Mouse (Mus musculus) heart, postnatal 0 days (tissue): Measurements from ENCODE around the gene Agbl3. TPM values are rescaled to one million over a fixed set of nuclear protein-coding genes. Genes with fewer than 3 reads are reported as not detected.

ENCODE experiments used
- ATAC-seq: fragments of 200-750 bp; cut with Nextera tagmentation; 2 replicates; pipeline ENCODE4 v1.8.0; 2017; ENCODE audit warnings: low read depth, moderate number of reproducible peaks, moderate library complexity; ENCODE audit not compliant: insufficient read depth
- DNase-seq: peaks from one replicate; pipeline ENCODE4 v3.0.0-alpha.2; 2016; ENCODE audit warnings: low spot score
- H3K27ac ChIP-seq: fragments of 300-500 bp; sonication (generic); 2 replicates; pipeline ENCODE4 v1.5.1; 2014; ENCODE audit warnings: low read depth, mild to moderate bottlenecking
- H3K27me3 ChIP-seq: fragments of 300-500 bp; sonication (generic); 2 replicates; pipeline ENCODE4 v1.6.1; 2014; ENCODE audit warnings: low read length, mixed read lengths; ENCODE audit not compliant: control insufficient read depth, insufficient read depth
- H3K36me3 ChIP-seq: fragments of 300-500 bp; sonication (generic); replicated peaks from 2 replicates; pipeline ENCODE4 v1.6.1; 2014; ENCODE audit warnings: low read length, mixed read lengths; ENCODE audit not compliant: control insufficient read depth, insufficient read depth
- H3K4me1 ChIP-seq: fragments of 300-500 bp; sonication (generic); 2 replicates; pipeline ENCODE4 v1.6.1; 2014; ENCODE audit warnings: antibody characterized with exemption; ENCODE audit not compliant: control insufficient read depth, insufficient read depth
- H3K4me2 ChIP-seq: fragments of 300-500 bp; sonication (generic); 2 replicates; pipeline ENCODE4 v1.6.1; 2014; ENCODE audit warnings: low read depth, mild to moderate bottlenecking, low read length, moderate library complexity
- H3K4me3 ChIP-seq: fragments of 300-500 bp; sonication (generic); 2 replicates; pipeline ENCODE4 v1.5.1; 2014; ENCODE audit warnings: low read depth, low read length
- H3K9ac ChIP-seq: fragments of 300-500 bp; sonication (generic); replicated peaks from 2 replicates; pipeline ENCODE4 v1.6.1; 2014; ENCODE audit warnings: low read depth, low read length, mixed read lengths
- H3K9me3 ChIP-seq: fragments of 300-500 bp; sonication (generic); replicated peaks from 2 replicates; pipeline ENCODE4 v1.6.1; 2016; ENCODE audit warnings: low read length; ENCODE audit not compliant: control insufficient read depth
- CTCF ChIP-seq: IDR thresholded peaks from 2 replicates; pipeline ENCODE4 v1.5.1; 2016; ENCODE audit warnings: antibody characterized with exemption, control low read depth, low read depth
- EP300 ChIP-seq: IDR thresholded peaks from 2 replicates; pipeline ENCODE4 v1.6.1; 2016; ENCODE audit warnings: antibody characterized with exemption, low read depth
- WGBS: fragments of 180-500 bp; shearing (Covaris S2); extraction: QIAGEN DNeasy Blood & Tissue Kit; methylation state at CpG from one replicate; pipeline ENCODE4 v1.1.7; 2014; 5-methylcytosine and 5-hydroxymethylcytosine counted together
- polyA plus RNA-seq: library from polyadenylated mRNA; unstranded; fragments of >200 nt; fragmentation: Nextera tagmentation; extraction: Ambion mirVana; gene quantifications from 2 replicates; pipeline ENCODE4 v1.2.1, GENCODE M21; 2015
- total RNA-seq: library from RNA; depleted of rRNA; stranded (reverse); fragments of >200 nt; gene quantifications from 2 replicates; pipeline ENCODE4 v1.2.3, GENCODE M21; 2014; ENCODE audit warnings: low replicate concordance

Agbl3 gene
- total and polyA plus RNA-seq, 2 experiments from 2014 or later: 3.6 to 7.9 TPM

- no peak for TF ChIP-seq CTCF
- TF ChIP-seq EP300: no peak
- H3K27ac ChIP-seq: no peak overlapping the region
- no peak overlapping the region for H3K9ac ChIP-seq
- H3K36me3 ChIP-seq: no peaks in the 10 kb centered on the region
- H3K4me3 ChIP-seq: no peak overlapping the region
- H3K27me3 ChIP-seq: no peaks in the 10 kb centered on the region
- DNase-seq (no peak), ATAC-seq (no peak)
- no peak overlapping the region for H3K4me2 ChIP-seq
- H3K4me1 ChIP-seq: no peaks in the 10 kb centered on the region
- 72% methylated on average over 3 of the region's 3 CpGs for WGBS
- no peaks in the 10 kb centered on the region for H3K9me3 ChIP-seq
Observed at GRCm38 (mm10) chr6:34797887-34798286, 17.7 kb downstream of the Agbl3 start.

GRCm38 (mm10) chr6:34805582-34805981 lies 25.4 kb downstream of the Agbl3 start:
- 36% methylated on average over 2 of the region's 2 CpGs for WGBS
- H3K27ac ChIP-seq: no peak overlapping the region
- no peak for ATAC-seq

DNA sequence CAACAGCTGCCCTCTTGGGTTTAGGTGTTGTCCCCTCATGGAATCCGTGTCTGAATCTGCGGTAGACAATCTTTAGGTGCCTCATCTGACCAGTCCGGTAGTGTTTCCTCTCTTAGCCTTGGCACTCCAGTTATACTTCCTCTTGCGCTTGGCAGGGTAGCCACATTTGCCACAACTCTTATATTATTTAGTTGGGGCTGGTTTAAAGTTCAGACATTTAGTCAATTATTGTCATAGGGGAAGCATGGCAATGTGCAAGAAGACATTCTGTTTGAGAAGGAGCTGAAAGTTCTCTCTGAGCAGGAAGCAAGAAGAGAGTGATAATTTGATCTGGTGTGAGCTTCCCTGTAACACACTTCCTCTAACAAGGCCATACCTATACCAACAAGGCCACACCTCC lies 30.4 kb downstream of the Agbl3 start:
- WGBS: 81% methylated on average over 4 of the region's 4 CpGs
- H3K4me2 ChIP-seq: no peak overlapping the region

More at GRCm38 (mm10) chr6:34805582-34805981, 25.4 kb downstream of the Agbl3 start:
- H3K36me3 ChIP-seq: no peaks in the 10 kb centered on the region
- H3K9ac ChIP-seq: no peak overlapping the region
- no peak for DNase-seq
- no peak overlapping the region for H3K4me2 ChIP-seq
- no peaks in the 10 kb centered on the region for H3K9me3 ChIP-seq
- H3K27me3 ChIP-seq: no peaks in the 10 kb centered on the region
- H3K4me3 ChIP-seq: no peak overlapping the region
- TF ChIP-seq EP300: no peak
- no peak for TF ChIP-seq CTCF
- no peaks in the 10 kb centered on the region for H3K4me1 ChIP-seq

DNA sequence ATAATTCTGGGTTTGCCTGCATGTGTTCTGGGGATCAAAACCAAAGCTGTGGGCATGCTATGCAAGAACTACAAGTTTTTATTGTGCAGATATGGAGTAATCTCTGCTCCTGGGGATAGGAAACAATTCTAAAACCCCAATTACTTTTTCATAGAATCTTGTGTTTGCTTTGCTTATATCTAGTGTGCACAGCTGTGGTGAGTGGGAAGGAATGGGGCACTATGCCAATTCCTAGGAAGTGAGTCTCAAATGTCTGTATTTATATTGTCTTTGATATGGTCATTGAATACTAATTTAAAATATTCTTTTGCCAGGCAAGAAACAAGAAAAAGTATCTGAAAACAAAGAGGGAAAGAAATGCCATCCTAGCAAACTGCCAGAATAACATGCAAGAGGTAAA lies 44.2 kb downstream of the Agbl3 start:
- Histone ChIP-seq H3K4me3 (no peak overlapping the region), H3K27ac (no peak overlapping the region), H3K27me3 (no peaks in the 10 kb centered on the region), H3K9me3 (0 out of 2 replicates have a peak, but pooled peaks cover 6% of the 10 kb centered on the region), H3K4me2 (no peak overlapping the region), H3K36me3 (no peaks in the 10 kb centered on the region), H3K4me1 (no peaks in the 10 kb centered on the region), H3K9ac (no peak overlapping the region)
- ATAC-seq (no peak), DNase-seq (peak; percentile 24)
- TF ChIP-seq EP300 (no peak), CTCF (no peak)

More for the DNA sequence above, 30.4 kb downstream of the Agbl3 start:
- H3K27me3 ChIP-seq: no peaks in the 10 kb centered on the region
- no peak overlapping the region for H3K9ac ChIP-seq
- no peaks in the 10 kb centered on the region for H3K9me3 ChIP-seq
- no peak overlapping the region for H3K4me3 ChIP-seq
- H3K36me3 ChIP-seq: no peaks in the 10 kb centered on the region
- TF ChIP-seq EP300: no peak
- TF ChIP-seq CTCF: no peak
- no peaks in the 10 kb centered on the region for H3K4me1 ChIP-seq
- DNase-seq: no peak
- no peak for ATAC-seq
- no peak overlapping the region for H3K27ac ChIP-seq

DNA sequence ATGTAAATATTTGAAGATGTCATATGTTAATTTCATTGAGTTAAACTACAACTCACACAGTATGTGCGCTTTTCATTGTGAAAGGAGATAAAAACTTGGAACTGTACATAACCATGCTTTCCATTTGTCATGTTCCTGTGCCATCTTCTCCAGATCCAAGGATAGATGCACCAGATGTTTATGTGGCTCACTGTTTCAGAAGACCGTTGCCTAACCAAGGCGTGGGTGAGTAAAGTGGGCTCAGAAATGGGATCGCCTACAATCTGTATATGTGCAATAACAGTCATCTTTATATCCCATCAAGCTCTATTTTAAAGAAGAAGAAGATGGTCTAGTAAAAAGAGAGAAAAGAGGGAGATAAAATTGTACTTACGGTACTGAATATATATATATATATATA lies 52.1 kb downstream of the Agbl3 start:
- Histone ChIP-seq H3K4me1 (no peaks in the 10 kb centered on the region), H3K4me3 (no peak overlapping the region), H3K9me3 (no peaks in the 10 kb centered on the region), H3K27ac (no peak overlapping the region), H3K27me3 (no peaks in the 10 kb centered on the region), H3K36me3 (no peaks in the 10 kb centered on the region), H3K4me2 (no peak overlapping the region), H3K9ac (no peak overlapping the region)
- no peak for DNase-seq
- WGBS: 90% methylated on average over 5 of the region's 5 CpGs
- TF ChIP-seq CTCF (no peak), EP300 (no peak)
- ATAC-seq: no peak

DNA sequence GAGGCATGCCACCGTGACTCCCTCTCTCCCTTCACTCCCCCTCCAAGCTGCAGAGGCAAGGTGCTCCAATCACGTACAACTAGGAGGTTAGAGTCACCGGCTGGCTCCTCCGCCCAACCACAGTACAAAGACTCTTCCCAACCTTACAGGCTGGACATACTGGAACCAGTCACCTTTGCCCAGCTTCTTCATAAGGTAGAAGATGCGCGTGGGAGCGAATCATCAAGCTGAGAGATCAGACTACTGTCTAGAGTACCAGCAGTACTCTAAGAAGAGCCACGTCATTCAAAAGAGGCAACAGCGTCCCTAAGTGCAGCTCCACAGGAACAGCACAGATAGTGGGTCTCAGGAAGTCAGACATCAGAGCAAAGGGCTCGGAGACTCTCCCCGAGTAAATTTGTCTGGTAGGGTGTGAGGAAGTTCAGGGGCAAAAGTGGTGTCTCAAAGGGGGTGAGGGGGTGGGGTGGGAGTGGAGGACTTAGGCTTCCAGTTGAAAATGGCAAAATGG lies 81.4 kb downstream of the Agbl3 start:
- no peak for DNase-seq
- H3K9ac ChIP-seq: no peak overlapping the region
- no peak overlapping the region for H3K27ac ChIP-seq
- no peak overlapping the region for H3K4me2 ChIP-seq
- 85% methylated on average over 11 of the region's 11 CpGs for WGBS
- H3K27me3 ChIP-seq: no peaks in the 10 kb centered on the region
- H3K4me3 ChIP-seq: no peak overlapping the region
- no peaks in the 10 kb centered on the region for H3K9me3 ChIP-seq
- peaks cover 13% of the 10 kb centered on the region for H3K4me1 ChIP-seq
- TF ChIP-seq EP300 (no peak), CTCF (no peak)
- no peaks in the 10 kb centered on the region for H3K36me3 ChIP-seq
- no peak for ATAC-seq
